Mouse (Mus musculus) liver, embryonic 14.5 days (tissue): ENCODE measurements around the gene Ube2f.

Experiments used
- CTCF ChIP-seq: IDR thresholded peaks from 2 replicates; pipeline ENCODE4 v1.5.1; 2016; ENCODE audit warnings: antibody characterized with exemption, low read depth, control low read depth
- EP300 ChIP-seq: IDR thresholded peaks from 2 replicates; pipeline ENCODE4 v1.6.1; 2016; ENCODE audit warnings: antibody characterized with exemption, low read depth

- no peak for TF ChIP-seq CTCF
- no peak for TF ChIP-seq EP300
Measured at GRCm38 (mm10) chr1:91257918-91258317, 7.8 kb downstream of the Ube2f start.
